ENCODE assay signal across 9 mouse cellular contexts in genomic region chr16:62826156-62827001, GRCm38 (mm10). TPM values are rescaled to one million over a fixed set of nuclear protein-coding genes. Genes with fewer than 3 reads are reported as not detected.
DNase-seq lines count a peak whose midpoint lies in the region; ATAC-seq lines count a peak whose summit lies in the region.
"Had no signal": no experiment of that assay in that cellular context is flagged by ENCODE, and none has a peak within 500 bp of the region (broad histone marks: within the 10 kb centered on the region; RNA-seq: fewer than 3 reads in every experiment).

No protein-coding gene starts in this region.

- no peaks in the 10 kb centered on the region for H3K27me3 ChIP-seq in limb, embryonic 12.5 days
- no peaks in the 10 kb centered on the region for H3K27me3 ChIP-seq in limb, embryonic 10.5 days (ENCODE audit: low read depth, poor library complexity, severe bottlenecking)
- H3K27me3 ChIP-seq: hindbrain, embryonic 15.5 days had no signal

- no peaks in the 10 kb centered on the region for H3K9me3 ChIP-seq in limb, embryonic 12.5 days
- no peaks in the 10 kb centered on the region for H3K9me3 ChIP-seq in limb, embryonic 10.5 days (replicated peaks)
- H3K9me3 ChIP-seq: hindbrain, embryonic 15.5 days had no signal

- 67% methylated on average over 12 of the region's 12 CpGs for WGBS in limb, embryonic 12.5 days
- 76% methylated on average over 12 of the region's 12 CpGs for WGBS in limb, embryonic 10.5 days

- ATAC-seq in cerebellum, adult (ENCODE audit: insufficient number of reproducible peaks, low FRiP score, low TSS enrichment) = peak; percentile 56; the same call in 1 of the 2 replicates
- 0 out of 2 replicates have a peak, but pooled peaks have one; percentile 26 for ATAC-seq in limb, embryonic 12.5 days (ENCODE audit: insufficient number of reproducible peaks, insufficient read depth, low FRiP score, low TSS enrichment, low read depth)

- no peak overlapping the region for H3K4me3 ChIP-seq in limb, embryonic 12.5 days (replicated peaks)
- H3K4me3 ChIP-seq in limb, embryonic 10.5 days = no peak overlapping the region
- H3K4me3 ChIP-seq: hindbrain, embryonic 15.5 days had no signal

- H3K4me2 ChIP-seq in limb, embryonic 12.5 days = no peak overlapping the region
- H3K4me2 ChIP-seq: hindbrain, embryonic 15.5 days had no signal

- no peaks in the 10 kb centered on the region; the same call in 1 of the 2 replicates for H3K36me3 ChIP-seq in limb, embryonic 12.5 days
- 0 out of 2 replicates have a peak, but pooled peaks cover 2% of the 10 kb centered on the region for H3K36me3 ChIP-seq in limb, embryonic 10.5 days
- H3K36me3 ChIP-seq: hindbrain, embryonic 15.5 days had no signal

- no peak overlapping the region for H3K9ac ChIP-seq in limb, embryonic 12.5 days (replicated peaks)
- H3K9ac ChIP-seq: hindbrain, embryonic 15.5 days had no signal

- no peak overlapping the region for H3K27ac ChIP-seq in limb, embryonic 12.5 days
- H3K27ac ChIP-seq in limb, embryonic 10.5 days = no peak overlapping the region
- H3K27ac ChIP-seq: hindbrain, embryonic 15.5 days had no signal

- no peak for DNase-seq in cerebellum, adult 9-11 months
- DNase-seq in limb, embryonic 10.5 days (ENCODE audit: low spot score) = no peak
- peak; percentile 77 for DNase-seq in adipocyte (ENCODE audit: low spot score)
- DNase-seq in induced T-regulatory cell, adult 2 months (ENCODE audit: low read depth) = peak; percentile 73
- DNase-seq in retina, embryonic 14.5 days (ENCODE audit: low spot score) = peak; percentile 79
- no peak for DNase-seq in layer of hippocampus, adult 9-11 months

- H3K4me1 ChIP-seq in limb, embryonic 12.5 days (replicated peaks) = 0 out of 2 replicates have a peak, but pooled peaks cover under 1% of the 10 kb centered on the region
- no peaks in the 10 kb centered on the region for H3K4me1 ChIP-seq in limb, embryonic 10.5 days
- H3K4me1 ChIP-seq: hindbrain, embryonic 15.5 days had no signal

RNA-seq across cellular contexts. Expression of gene Stx19, which starts 11.9 kb away (rescaled TPM):
- 0.31 and 0.90 TPM in 2 replicates for polyA plus RNA-seq in limb, embryonic 12.5 days (2016; fragmentation: Nextera tagmentation; extraction: Ambion mirVana)
- polyA plus RNA-seq in limb, embryonic 10.5 days (2016; fragmentation: Nextera tagmentation; extraction: Ambion mirVana) = 0.19 and 0.34 TPM in 2 replicates

RNA-seq across cellular contexts. Expression of gene Arl13b, which starts 20.5 kb away (rescaled TPM):
- polyA plus RNA-seq in limb, embryonic 12.5 days (2016; fragmentation: Nextera tagmentation; extraction: Ambion mirVana) = 22.5 and 25.8 TPM in 2 replicates
- 16.2 and 18.1 TPM in 2 replicates for polyA plus RNA-seq in limb, embryonic 10.5 days (2016; fragmentation: Nextera tagmentation; extraction: Ambion mirVana)

RNA-seq across cellular contexts. Expression of gene Pros1, which starts 27.7 kb away (rescaled TPM):
- polyA plus RNA-seq in limb, embryonic 12.5 days (2016; fragmentation: Nextera tagmentation; extraction: Ambion mirVana) = 23.8 and 24.3 TPM in 2 replicates
- polyA plus RNA-seq in limb, embryonic 10.5 days (2016; fragmentation: Nextera tagmentation; extraction: Ambion mirVana) = 15.8 and 16.5 TPM in 2 replicates

RNA-seq across cellular contexts. Expression of gene Nsun3, which starts 39.8 kb away (rescaled TPM):
- polyA plus RNA-seq in limb, embryonic 12.5 days (2016; fragmentation: Nextera tagmentation; extraction: Ambion mirVana) = 6.8 and 9.4 TPM in 2 replicates
- 6.3 and 7.8 TPM in 2 replicates for polyA plus RNA-seq in limb, embryonic 10.5 days (2016; fragmentation: Nextera tagmentation; extraction: Ambion mirVana)

Comparison
In these comparisons a context has a peak if more than half of its experiments do, and no peak if none do; other contexts are left out.
1. DNase-seq: peak in adipocyte (single experiment), induced T-regulatory cell, adult 2 months (single experiment) and retina, embryonic 14.5 days (single experiment); none in cerebellum, adult 9-11 months (single experiment), limb, embryonic 10.5 days (single experiment) and layer of hippocampus, adult 9-11 months (single experiment).